Mouse (Mus musculus) embryonic facial prominence, embryonic 14.5 days (tissue): ENCODE results near the gene Olfr1281. TPM values are rescaled to one million over a fixed set of nuclear protein-coding genes. Genes with fewer than 3 reads are reported as not detected.
"Not testable (repeated sequence)": the region's sequence is repeated elsewhere in the genome, so short reads cannot be mapped to it uniquely, and the experiment has no call there.

Experiments
- ATAC-seq: fragments of 200-750 bp; cut with Nextera tagmentation; 2 replicates; pipeline ENCODE4 v1.8.0; 2017; ENCODE audit warnings: low read depth, moderate number of reproducible peaks, moderate TSS enrichment
- DNase-seq: peaks from one replicate; pipeline ENCODE4 v3.0.0-alpha.2; 2015; ENCODE audit warnings: low spot score
- H3K27ac ChIP-seq: fragments of 300-500 bp; sonication (generic); replicated peaks from 2 replicates; pipeline ENCODE4 v1.5.1; 2014; ENCODE audit warnings: low read depth, mild to moderate bottlenecking, low read length, moderate library complexity
- H3K27me3 ChIP-seq: fragments of 300-500 bp; sonication (generic); replicated peaks from 2 replicates; pipeline ENCODE4 v1.6.1; 2014; ENCODE audit warnings: low read length; ENCODE audit not compliant: control insufficient read depth, insufficient read depth
- H3K36me3 ChIP-seq: fragments of 300-500 bp; sonication (generic); 2 replicates; pipeline ENCODE4 v1.6.1; 2014; ENCODE audit warnings: low read length, mixed read lengths; ENCODE audit not compliant: control insufficient read depth, insufficient read depth
- H3K4me1 ChIP-seq: fragments of 300-500 bp; sonication (generic); 2 replicates; pipeline ENCODE4 v1.6.1; 2014; ENCODE audit warnings: antibody characterized with exemption, low read length; ENCODE audit not compliant: control insufficient read depth, insufficient read depth
- H3K4me2 ChIP-seq: fragments of 300-500 bp; sonication (generic); 2 replicates; pipeline ENCODE4 v1.6.1; 2014; ENCODE audit warnings: low read depth, mild to moderate bottlenecking, low read length, moderate library complexity, mixed read lengths
- H3K4me3 ChIP-seq: fragments of 300-500 bp; sonication (generic); 2 replicates; pipeline ENCODE4 v1.5.1; 2014; ENCODE audit warnings: low read depth, mild to moderate bottlenecking, low read length
- H3K9ac ChIP-seq: fragments of 300-500 bp; sonication (generic); 2 replicates; pipeline ENCODE4 v1.6.1; 2014; ENCODE audit warnings: low read depth, mild to moderate bottlenecking, low read length, moderate library complexity, mixed read lengths
- H3K9me3 ChIP-seq: fragments of 300-500 bp; sonication (generic); 2 replicates; pipeline ENCODE4 v1.6.1; 2016; ENCODE audit warnings: low read length; ENCODE audit not compliant: control insufficient read depth
- WGBS: fragments of 180-500 bp; shearing (Covaris S2); extraction: QIAGEN DNeasy Blood & Tissue Kit; methylation state at CpG from one replicate; pipeline ENCODE4 v1.1.7; 2014; 5-methylcytosine and 5-hydroxymethylcytosine counted together
- polyA plus RNA-seq: library from polyadenylated mRNA; unstranded; fragments of >200 nt; fragmentation: Nextera tagmentation; extraction: Ambion mirVana; gene quantifications from 2 replicates; pipeline ENCODE4 v1.2.1, GENCODE M21; 2014

Gene Olfr1281
- not detected in 2 replicates for polyA plus RNA-seq

GRCm38 (mm10) chr2:111326220-111326619, at the start of gene Olfr1281:
Gene Olfr1281, plus strand, starts transcription at chr2:111326520.
- Histone ChIP-seq H3K4me3 (no peak within 1 kb of the TSS), H3K9ac (no peak within 1 kb of the TSS), H3K27ac (no peak within 1 kb of the TSS), H3K4me1 (no peaks in the 10 kb centered on the region), H3K27me3 (no peaks in the 10 kb centered on the region), H3K36me3 (no peaks in the 10 kb centered on the region), H3K9me3 (no peaks in the 10 kb centered on the region), H3K4me2 (no peak within 1 kb of the TSS)
- DNase-seq (no peak), ATAC-seq (no peak)
- WGBS: 69% methylated on average over 2 of the region's 2 CpGs

GRCm38 (mm10) chr2:111289836-111290235, 36.5 kb upstream of the Olfr1281 start, which contains the start of gene Olfr1278:
Gene Olfr1278, plus strand, starts transcription at chr2:111290136.
- no peaks in the 10 kb centered on the region for H3K36me3 ChIP-seq
- DNase-seq (no peak), ATAC-seq (no peak)
- H3K27ac ChIP-seq: no peak within 1 kb of the TSS
- H3K9me3 ChIP-seq: no peaks in the 10 kb centered on the region
- no peaks in the 10 kb centered on the region for H3K27me3 ChIP-seq
- no peak within 1 kb of the TSS for H3K4me3 ChIP-seq
- H3K9ac ChIP-seq: no peak within 1 kb of the TSS
- no peak within 1 kb of the TSS for H3K4me2 ChIP-seq
- no peaks in the 10 kb centered on the region for H3K4me1 ChIP-seq

DNA sequence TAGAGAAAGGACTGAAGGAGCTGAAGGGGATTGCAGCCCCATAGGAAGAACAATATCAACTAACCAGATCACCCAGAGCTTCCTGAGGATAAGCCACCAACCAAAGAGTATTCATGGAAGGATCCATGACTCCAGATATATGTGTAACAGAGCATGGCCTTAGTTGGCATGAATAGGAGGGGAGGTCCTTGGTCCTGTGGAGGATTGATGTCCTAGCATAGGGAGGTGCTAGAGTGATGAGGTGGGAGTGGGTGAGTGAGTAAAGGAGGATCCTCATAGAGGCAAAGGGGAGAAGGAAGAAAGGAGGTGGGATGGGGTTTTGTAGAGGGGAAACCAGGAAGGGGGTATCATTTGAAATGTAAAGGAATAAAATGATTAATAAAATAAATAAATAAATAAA, 27.8 kb upstream of the Olfr1281 start:
- Histone ChIP-seq H3K9me3 (no peaks in the 10 kb centered on the region), H3K4me3 (no peak overlapping the region), H3K9ac (no peak overlapping the region), H3K27ac (no peak overlapping the region), H3K36me3 (no peaks in the 10 kb centered on the region), H3K4me2 (no peak overlapping the region), H3K27me3 (no peaks in the 10 kb centered on the region), H3K4me1 (no peaks in the 10 kb centered on the region)
- DNase-seq (no peak), ATAC-seq (no peak)

GRCm38 (mm10) chr2:111300374-111300773, 25.9 kb upstream of the Olfr1281 start, which contains the start of gene Olfr1279:
Gene Olfr1279, plus strand, starts transcription at chr2:111300635.
- H3K4me3 ChIP-seq: no peak within 1 kb of the TSS
- ATAC-seq (no peak), DNase-seq (no peak)
- H3K9ac ChIP-seq: no peak within 1 kb of the TSS
- H3K4me1 ChIP-seq: no peaks in the 10 kb centered on the region
- no peak within 1 kb of the TSS for H3K27ac ChIP-seq
- no peak within 1 kb of the TSS for H3K4me2 ChIP-seq
- no peaks in the 10 kb centered on the region for H3K9me3 ChIP-seq
- H3K36me3 ChIP-seq: no peaks in the 10 kb centered on the region
- H3K27me3 ChIP-seq: no peaks in the 10 kb centered on the region

DNA sequence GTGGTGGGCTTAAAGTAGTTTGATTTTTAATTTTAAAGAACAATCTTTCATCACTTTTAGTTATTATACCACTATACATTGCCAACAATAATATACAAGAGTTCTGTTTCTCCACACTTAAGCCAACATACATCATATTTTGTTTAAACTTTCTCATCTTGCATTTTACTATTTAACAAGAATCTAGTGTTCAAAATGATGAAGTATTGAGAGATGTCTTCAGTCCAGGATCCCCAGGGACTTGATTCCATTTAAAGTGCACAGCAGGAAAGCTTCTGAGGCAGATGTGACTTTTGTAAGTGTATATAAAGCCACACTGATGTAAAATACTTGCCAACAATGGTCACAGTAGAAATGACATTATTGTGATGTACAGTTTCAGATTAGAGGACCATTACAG, 12.6 kb upstream of the Olfr1281 start, which contains the start of gene Olfr1280:
Gene Olfr1280, plus strand, starts transcription at position 301 of the 400 bp plus-strand sequence.
- H3K27me3 ChIP-seq: no peaks in the 10 kb centered on the region
- no peaks in the 10 kb centered on the region for H3K36me3 ChIP-seq
- H3K27ac ChIP-seq: no peak within 1 kb of the TSS
- H3K4me2 ChIP-seq: no peak within 1 kb of the TSS
- no peak within 1 kb of the TSS for H3K4me3 ChIP-seq
- ATAC-seq (no peak), DNase-seq (no peak)
- no peak within 1 kb of the TSS for H3K9ac ChIP-seq
- H3K9me3 ChIP-seq: no peaks in the 10 kb centered on the region
- no peaks in the 10 kb centered on the region for H3K4me1 ChIP-seq

GRCm38 (mm10) chr2:111333721-111334120, 7.4 kb downstream of the Olfr1281 start:
- 88% methylated on average over 5 of the region's 5 CpGs for WGBS

DNA sequence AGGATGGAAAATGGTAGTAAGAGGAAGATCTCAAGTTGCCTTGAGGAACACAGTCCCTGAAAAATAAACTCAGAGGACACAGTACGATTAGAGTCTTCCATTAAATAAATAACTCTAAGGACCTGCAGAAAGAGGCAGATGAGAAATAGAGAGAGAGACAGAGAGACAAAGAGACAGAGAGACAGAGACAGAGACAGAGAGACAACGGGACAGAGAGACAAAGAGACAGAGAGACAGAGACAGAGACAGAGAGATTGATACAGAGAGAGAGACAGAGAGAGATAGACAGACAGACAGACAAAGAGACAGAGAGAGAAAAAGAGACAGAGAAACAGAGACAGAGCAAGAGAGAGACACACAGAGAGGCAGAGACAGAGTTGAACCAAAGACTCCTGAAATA, 9.7 kb downstream of the Olfr1281 start, which contains the start of gene Olfr1282:
Gene Olfr1282, minus strand, starts transcription at position 101 of the 400 bp plus-strand sequence.
- Histone ChIP-seq H3K4me1 (no peaks in the 10 kb centered on the region), H3K36me3 (no peaks in the 10 kb centered on the region), H3K9me3 (no peaks in the 10 kb centered on the region), H3K4me3 (no peak within 1 kb of the TSS), H3K9ac (no peak within 1 kb of the TSS), H3K4me2 (no peak within 1 kb of the TSS), H3K27me3 (no peaks in the 10 kb centered on the region), H3K27ac (no peak within 1 kb of the TSS)
- 63% methylated on average over 2 of the region's 2 CpGs for WGBS
- ATAC-seq: no peak
- no peak for DNase-seq

More at GRCm38 (mm10) chr2:111333721-111334120, 7.4 kb downstream of the Olfr1281 start:
- H3K36me3 ChIP-seq, H3K27me3 ChIP-seq, ATAC-seq, H3K4me2 ChIP-seq, H3K9ac ChIP-seq, H3K4me3 ChIP-seq, DNase-seq, H3K9me3 ChIP-seq, H3K4me1 ChIP-seq, H3K27ac ChIP-seq: not testable (repeated sequence)

- no peak within 1 kb of the TSS for H3K9ac ChIP-seq
- H3K36me3 ChIP-seq: no peaks in the 10 kb centered on the region
- H3K9me3 ChIP-seq: no peaks in the 10 kb centered on the region
- no peak within 1 kb of the TSS for H3K4me2 ChIP-seq
- ATAC-seq (no peak), DNase-seq (no peak)
- no peak within 1 kb of the TSS for H3K27ac ChIP-seq
- H3K27me3 ChIP-seq: no peaks in the 10 kb centered on the region
- H3K4me3 ChIP-seq: no peak within 1 kb of the TSS
- WGBS: 74% methylated on average over 2 of the region's 2 CpGs
- no peaks in the 10 kb centered on the region for H3K4me1 ChIP-seq
Measured at GRCm38 (mm10) chr2:111366490-111366889, 40.2 kb downstream of the Olfr1281 start, which contains the start of gene Olfr1283. Gene Olfr1283, plus strand, starts transcription at chr2:111366790.

DNA sequence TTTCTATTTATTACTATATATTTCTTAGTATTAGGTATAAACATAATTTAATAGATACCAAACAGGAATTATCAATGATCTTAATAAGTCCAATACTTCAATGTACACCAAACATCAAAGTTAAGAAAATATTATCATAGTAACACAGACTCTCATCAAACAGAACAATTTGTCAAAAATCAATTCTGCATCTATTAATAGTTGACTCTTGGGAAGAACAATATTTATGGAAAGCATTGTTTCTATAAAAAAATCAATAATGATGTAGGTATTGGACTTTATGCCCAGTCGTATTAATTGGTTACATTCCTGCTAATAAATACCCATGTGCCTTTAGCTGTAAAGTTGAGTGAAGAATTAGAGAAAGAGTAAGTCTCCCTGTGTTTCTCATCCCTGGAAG, 48.9 kb downstream of the Olfr1281 start, which contains the start of gene Olfr1284:
Gene Olfr1284, plus strand, starts transcription at position 301 of the 400 bp plus-strand sequence.
- no peak for ATAC-seq
- Histone ChIP-seq H3K9ac (no peak within 1 kb of the TSS), H3K27ac (no peak within 1 kb of the TSS), H3K9me3 (no peaks in the 10 kb centered on the region), H3K4me3 (no peak within 1 kb of the TSS), H3K4me1 (no peaks in the 10 kb centered on the region), H3K36me3 (no peaks in the 10 kb centered on the region), H3K4me2 (no peak within 1 kb of the TSS), H3K27me3 (no peaks in the 10 kb centered on the region)
- DNase-seq: no peak
- 71% methylated on average over 1 of the region's 1 CpGs for WGBS
